Mouse (Mus musculus) limb, embryonic 10.5 days (tissue): ENCODE measurements around the gene Cryge. TPM values are rescaled to one million over a fixed set of nuclear protein-coding genes. Genes with fewer than 3 reads are reported as not detected.

Experiments
- DNase-seq: peaks from one replicate; pipeline ENCODE4 v3.0.0-alpha.2; 2017; ENCODE audit warnings: low spot score
- H3K27ac ChIP-seq: fragments of 300-500 bp; sonication (generic); 2 replicates; pipeline ENCODE4 v1.5.1; 2016; ENCODE audit warnings: mild to moderate bottlenecking
- H3K27me3 ChIP-seq: fragments of 300-500 bp; sonication (generic); 2 replicates; pipeline ENCODE4 v1.6.1; 2016; ENCODE audit warnings: low read depth, mild to moderate bottlenecking; ENCODE audit not compliant: poor library complexity, severe bottlenecking
- H3K36me3 ChIP-seq: fragments of 300-500 bp; sonication (generic); 2 replicates; pipeline ENCODE4 v1.6.1; 2016; ENCODE audit warnings: mild to moderate bottlenecking, moderate library complexity
- H3K4me1 ChIP-seq: fragments of 300-500 bp; sonication (generic); 2 replicates; pipeline ENCODE4 v1.6.1; 2016
- H3K4me3 ChIP-seq: fragments of 300-500 bp; sonication (generic); 2 replicates; pipeline ENCODE4 v1.5.1; 2016; ENCODE audit warnings: mild to moderate bottlenecking, moderate library complexity
- H3K9me3 ChIP-seq: fragments of 300-500 bp; sonication (generic); replicated peaks from 2 replicates; pipeline ENCODE4 v1.6.1; 2016; ENCODE audit warnings: mild to moderate bottlenecking
- WGBS: fragments of 180-500 bp; shearing (Covaris S2); methylation state at CpG from one replicate; pipeline ENCODE4 v1.1.7; 2016; 5-methylcytosine and 5-hydroxymethylcytosine counted together
- polyA plus RNA-seq: library from polyadenylated mRNA; unstranded; fragments of >200 nt; fragmentation: Nextera tagmentation; extraction: Ambion mirVana; gene quantifications from 2 replicates; pipeline ENCODE4 v1.2.1, GENCODE M21; 2016

Cryge gene
- polyA plus RNA-seq, 1 experiment from 2014 or later: not detected

DNA sequence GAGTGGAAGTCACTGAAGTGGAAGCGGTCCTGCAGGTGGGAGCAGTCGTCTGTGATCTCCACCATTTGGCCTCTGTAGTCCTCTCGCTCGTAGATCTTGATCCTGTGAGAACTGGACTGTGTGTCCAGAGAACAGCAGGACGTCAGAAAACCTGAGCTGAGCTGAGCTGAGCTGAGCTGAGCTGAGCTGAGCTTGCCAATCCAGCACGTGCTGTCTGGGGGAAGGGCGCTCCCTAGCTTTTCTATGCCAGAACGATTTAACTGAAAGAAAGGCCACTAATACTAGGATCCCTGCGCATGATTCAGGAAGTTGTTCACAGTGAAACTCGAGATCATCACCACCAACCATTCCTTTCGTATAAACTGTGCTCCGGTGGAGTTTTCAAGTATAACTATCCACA, 2.2 kb downstream of the Cryge start:
- WGBS: 73% methylated on average over 12 of the region's 12 CpGs
- no peaks in the 10 kb centered on the region for H3K36me3 ChIP-seq
- peaks cover 10% of the 10 kb centered on the region for H3K4me1 ChIP-seq
- no peaks in the 10 kb centered on the region for H3K27me3 ChIP-seq
- no peak overlapping the region for H3K4me3 ChIP-seq
- no peak for DNase-seq
- H3K27ac ChIP-seq: no peak overlapping the region
- H3K9me3 ChIP-seq: no peaks in the 10 kb centered on the region

DNA sequence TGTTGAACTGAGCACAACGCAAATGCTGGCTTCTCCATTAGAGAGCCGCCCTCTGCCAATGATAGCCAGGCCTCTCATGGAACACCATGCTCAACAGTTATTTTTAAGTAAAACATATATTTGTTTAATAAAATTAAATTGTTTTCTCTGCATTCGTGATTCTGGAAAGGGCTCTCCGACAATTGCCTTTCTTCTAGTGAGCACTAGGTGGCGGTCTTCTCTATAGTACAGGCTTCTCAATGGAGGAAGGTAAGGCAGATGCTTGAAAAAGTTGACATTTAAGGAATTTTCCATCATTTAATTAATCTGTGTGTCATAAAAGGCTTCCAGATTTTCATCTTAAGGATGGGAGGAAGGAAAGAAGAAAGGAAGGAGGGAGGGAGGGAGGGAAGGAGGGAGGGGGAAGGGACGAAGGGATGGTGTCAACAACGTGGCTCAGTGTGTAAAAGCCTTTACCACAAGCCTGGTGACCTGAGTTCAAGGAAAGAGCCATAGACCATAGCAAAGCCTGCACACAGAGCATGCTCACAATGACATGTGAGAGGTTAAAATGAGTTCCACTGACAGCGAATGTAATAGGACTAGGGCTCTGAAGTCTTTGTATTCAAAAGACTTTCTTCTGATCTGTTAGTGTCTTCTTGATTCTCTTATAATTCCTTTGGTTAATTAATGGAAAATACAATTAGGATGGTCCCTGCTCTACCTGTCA, 4.4 kb downstream of the Cryge start:
- WGBS: 41% methylated on average over 8 of the region's 8 CpGs

DNA sequence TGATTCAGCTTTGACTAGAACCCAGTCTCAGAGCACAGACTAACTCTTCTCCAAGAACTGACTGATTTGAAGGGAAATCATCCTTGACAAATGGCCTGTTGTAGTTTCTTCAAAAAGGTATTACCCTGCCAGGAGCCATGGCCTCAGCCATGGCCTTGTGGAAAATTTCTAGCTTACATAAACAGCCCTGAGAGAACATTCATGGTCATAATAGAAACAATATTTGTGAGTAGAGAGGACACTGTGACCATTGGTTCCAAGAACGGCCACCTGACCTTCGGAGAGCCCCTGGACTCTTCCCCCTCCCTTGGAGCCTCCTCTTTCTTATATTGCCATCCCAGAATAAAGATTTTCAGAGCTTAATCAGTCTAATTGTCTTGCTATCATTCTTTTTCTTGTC, 7.5 kb downstream of the Cryge start:
- Histone ChIP-seq H3K9me3 (no peaks in the 10 kb centered on the region), H3K36me3 (no peaks in the 10 kb centered on the region), H3K4me3 (no peak overlapping the region), H3K27me3 (no peaks in the 10 kb centered on the region), H3K27ac (no peak overlapping the region), H3K4me1 (no peaks in the 10 kb centered on the region)
- no peak for DNase-seq
- 87% methylated on average over 2 of the region's 2 CpGs for WGBS

More for the DNA sequence above, 4.4 kb downstream of the Cryge start:
- Histone ChIP-seq H3K4me3 (no peak overlapping the region), H3K36me3 (no peaks in the 10 kb centered on the region), H3K27me3 (no peaks in the 10 kb centered on the region), H3K27ac (no peak overlapping the region), H3K9me3 (no peaks in the 10 kb centered on the region), H3K4me1 (peaks cover 3% of the 10 kb centered on the region; the same call in 1 of the 2 replicates)
- no peak for DNase-seq

DNA sequence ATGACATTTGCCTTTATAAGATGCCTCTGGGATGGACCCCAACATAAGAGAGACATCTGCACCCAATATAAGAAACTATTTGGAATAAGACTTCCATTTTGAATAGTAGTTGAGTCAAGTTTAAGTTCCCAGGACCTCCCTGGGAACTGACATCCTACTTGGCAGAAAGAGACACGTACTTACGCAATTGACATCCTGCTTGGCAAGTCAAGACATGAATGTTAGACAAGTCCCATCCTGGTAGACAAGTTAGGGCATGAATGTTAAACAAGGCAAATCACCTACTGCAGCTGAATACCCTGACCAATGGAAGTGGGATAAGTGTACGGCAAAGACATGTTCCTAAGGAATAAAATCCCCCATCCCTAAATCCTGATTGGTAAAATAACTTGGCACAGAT, 9.1 kb downstream of the Cryge start:
- no peak overlapping the region for H3K27ac ChIP-seq
- no peak for DNase-seq
- H3K4me1 ChIP-seq: no peaks in the 10 kb centered on the region
- whole genome bisulfite sequencing: 90% methylated on average over 3 of the region's 3 CpGs
- H3K27me3 ChIP-seq: no peaks in the 10 kb centered on the region
- H3K36me3 ChIP-seq: no peaks in the 10 kb centered on the region
- H3K4me3 ChIP-seq: no peak overlapping the region
- H3K9me3 ChIP-seq: no peaks in the 10 kb centered on the region

DNA sequence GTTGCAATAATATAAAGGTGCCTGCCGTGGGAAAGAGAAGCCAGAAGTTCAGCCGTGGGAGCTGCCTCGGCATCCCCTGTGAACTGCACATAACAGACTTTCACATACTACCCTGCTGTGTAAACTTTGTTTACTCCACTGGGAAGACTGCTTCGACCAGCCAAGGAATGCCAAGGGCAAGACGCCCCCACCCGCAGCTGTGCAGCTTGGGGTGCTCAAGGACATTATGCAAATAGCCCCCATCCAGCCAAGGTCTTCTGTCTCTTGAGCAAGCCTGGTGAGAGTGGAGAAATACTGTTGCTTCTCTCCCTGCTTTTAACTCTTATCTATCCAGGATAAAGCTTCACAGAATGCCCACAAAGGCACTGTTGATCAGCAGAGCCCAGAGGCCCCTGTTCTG, 10.1 kb downstream of the Cryge start:
- no peaks in the 10 kb centered on the region for H3K36me3 ChIP-seq
- WGBS: 88% methylated on average over 6 of the region's 6 CpGs
- no peaks in the 10 kb centered on the region for H3K27me3 ChIP-seq
- no peak overlapping the region for H3K4me3 ChIP-seq
- no peak overlapping the region for H3K27ac ChIP-seq
- H3K4me1 ChIP-seq: no peaks in the 10 kb centered on the region
- no peaks in the 10 kb centered on the region for H3K9me3 ChIP-seq
- no peak for DNase-seq

DNA sequence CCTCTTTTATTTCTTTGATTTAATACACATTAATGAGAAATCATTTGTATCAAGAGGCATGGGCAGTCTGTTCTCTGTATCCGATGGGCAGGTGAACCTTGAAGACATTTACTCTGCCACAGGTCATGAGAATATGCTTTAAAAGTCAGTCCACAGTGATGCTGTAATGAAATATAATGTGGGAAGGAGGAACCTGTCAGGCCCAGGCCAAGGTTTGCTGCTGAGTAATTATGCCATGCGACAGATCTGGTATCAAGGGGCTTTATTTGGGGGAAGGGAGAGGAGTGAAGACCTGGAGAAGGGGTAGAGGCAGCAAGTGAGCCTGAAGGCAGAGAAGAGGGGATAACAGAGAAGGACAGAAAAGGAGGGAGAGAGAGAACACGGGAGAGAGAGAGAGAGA, 11.3 kb downstream of the Cryge start:
- no peak for DNase-seq
- no peaks in the 10 kb centered on the region for H3K9me3 ChIP-seq
- 69% methylated on average over 3 of the region's 3 CpGs for WGBS
- H3K4me3 ChIP-seq: no peak overlapping the region
- no peak overlapping the region for H3K27ac ChIP-seq
- H3K36me3 ChIP-seq: no peaks in the 10 kb centered on the region
- no peaks in the 10 kb centered on the region for H3K4me1 ChIP-seq
- H3K27me3 ChIP-seq: no peaks in the 10 kb centered on the region

DNA sequence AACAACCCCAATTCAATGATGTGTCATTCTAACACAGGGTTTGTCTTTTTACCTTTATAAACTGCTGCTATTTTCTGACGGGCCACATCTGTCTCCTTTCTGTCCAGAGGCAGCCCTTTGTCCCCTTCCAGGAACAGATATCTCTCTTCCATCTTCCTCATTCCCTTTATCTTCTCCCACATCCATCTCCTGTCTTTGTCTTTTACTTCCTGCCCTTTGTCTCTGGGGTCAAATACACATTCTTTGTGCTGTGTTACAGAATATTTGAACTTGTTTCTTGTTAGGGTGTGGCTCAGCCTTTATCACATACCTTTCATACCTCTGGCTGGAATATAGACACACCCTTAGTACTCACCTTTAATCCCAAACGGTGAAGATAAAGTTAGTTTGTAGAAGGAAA, 13.4 kb downstream of the Cryge start:
- WGBS: 81% methylated on average over 2 of the region's 2 CpGs
- Histone ChIP-seq H3K9me3 (no peaks in the 10 kb centered on the region), H3K27ac (no peak overlapping the region), H3K4me1 (no peaks in the 10 kb centered on the region), H3K36me3 (no peaks in the 10 kb centered on the region), H3K27me3 (no peaks in the 10 kb centered on the region), H3K4me3 (no peak overlapping the region)
- no peak for DNase-seq

DNA sequence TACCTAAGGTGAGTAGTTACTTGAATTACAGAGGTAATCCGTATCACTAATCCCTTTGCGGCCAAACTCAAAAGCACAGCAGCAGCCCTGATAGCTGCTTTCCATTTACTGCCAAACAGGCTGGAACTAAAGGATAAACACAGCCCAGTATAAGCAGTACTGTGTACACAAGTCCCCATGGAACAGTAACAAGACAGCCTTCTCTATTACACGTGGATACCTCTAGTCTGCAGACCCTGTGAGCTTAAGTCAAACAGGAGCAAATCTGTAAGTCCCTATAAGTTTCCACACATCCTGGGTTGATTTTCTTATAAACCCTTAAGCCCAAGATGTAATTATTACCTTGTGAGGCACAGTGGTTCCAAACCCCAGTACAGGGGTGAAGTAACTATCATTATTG, 15.4 kb downstream of the Cryge start:
- 34% methylated on average over 3 of the region's 3 CpGs for WGBS
- no peaks in the 10 kb centered on the region for H3K36me3 ChIP-seq
- H3K9me3 ChIP-seq: no peaks in the 10 kb centered on the region
- no peaks in the 10 kb centered on the region for H3K27me3 ChIP-seq
- H3K27ac ChIP-seq: no peak overlapping the region
- no peak overlapping the region for H3K4me3 ChIP-seq
- DNase-seq: no peak
- H3K4me1 ChIP-seq: no peaks in the 10 kb centered on the region

DNA sequence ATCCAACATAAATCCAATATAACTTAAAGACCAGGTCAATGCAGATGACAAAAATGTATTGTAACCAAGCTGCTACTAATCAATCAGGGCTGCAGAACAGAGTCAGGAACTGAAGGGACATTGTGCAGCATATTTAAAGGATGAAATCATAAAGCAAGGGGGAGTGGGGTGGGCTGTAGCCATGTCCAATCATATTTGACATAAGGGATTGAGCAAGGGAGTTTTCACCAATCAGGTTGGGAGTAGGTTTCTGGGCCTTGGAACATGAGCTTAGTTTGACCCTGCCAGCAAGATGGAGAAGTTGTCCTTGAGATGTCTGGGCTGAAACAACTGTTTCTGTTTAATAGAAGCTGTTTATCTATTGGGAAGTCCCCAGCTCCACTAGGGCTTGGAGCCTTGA, 18.3 kb downstream of the Cryge start, which contains the start of gene Akr1cl:
TSS of gene Akr1cl (minus strand) at position 119 of the 400 bp plus-strand sequence.
- no peak for DNase-seq
- Histone ChIP-seq H3K9me3 (no peaks in the 10 kb centered on the region), H3K4me3 (no peak within 1 kb of the TSS), H3K27ac (no peak within 1 kb of the TSS), H3K4me1 (no peaks in the 10 kb centered on the region), H3K36me3 (no peaks in the 10 kb centered on the region), H3K27me3 (no peaks in the 10 kb centered on the region)

DNA sequence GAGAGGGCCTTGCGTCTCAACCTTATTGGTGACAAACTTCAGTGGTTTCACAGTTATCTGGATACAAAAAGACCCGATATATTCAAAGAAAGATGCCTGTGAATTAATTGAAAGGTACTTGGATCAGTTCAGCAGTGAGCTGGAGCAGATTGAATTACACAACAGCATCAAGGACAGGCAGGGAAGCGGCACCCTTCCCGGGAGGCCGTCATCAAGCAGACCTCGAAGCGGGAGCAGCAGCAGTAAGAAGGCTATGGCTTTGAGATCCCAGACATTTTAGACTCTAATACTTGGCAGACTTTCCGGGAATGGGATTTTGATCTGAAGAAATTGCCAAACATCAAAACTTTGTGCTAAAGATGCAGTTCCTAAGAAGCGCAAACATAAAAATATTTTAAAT, 22.7 kb downstream of the Cryge start:
- H3K4me3 ChIP-seq: no peak overlapping the region
- no peaks in the 10 kb centered on the region for H3K4me1 ChIP-seq
- no peaks in the 10 kb centered on the region for H3K36me3 ChIP-seq
- H3K27ac ChIP-seq: no peak overlapping the region
- WGBS: 74% methylated on average over 9 of the region's 9 CpGs
- no peaks in the 10 kb centered on the region for H3K27me3 ChIP-seq
- H3K9me3 ChIP-seq: no peaks in the 10 kb centered on the region
- no peak for DNase-seq

DNA sequence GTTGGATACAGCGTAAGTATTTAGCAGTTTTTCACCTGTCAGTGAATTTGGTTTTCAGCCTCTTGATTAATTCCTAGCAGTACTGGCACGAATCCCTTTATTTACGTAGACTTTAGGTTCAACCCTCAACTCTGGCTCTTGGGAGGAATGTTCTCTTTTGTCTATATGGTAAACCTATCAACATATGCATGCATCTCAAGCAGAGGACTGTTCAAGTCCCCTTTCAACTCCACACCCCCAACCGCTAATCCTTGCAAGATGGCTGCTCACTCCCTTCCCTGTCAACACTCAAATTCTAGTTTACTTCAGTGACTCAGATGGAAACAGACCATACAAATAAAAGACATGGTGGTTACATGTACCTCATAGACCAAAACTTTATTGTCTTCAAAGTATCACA, 38.2 kb downstream of the Cryge start:
- Histone ChIP-seq H3K27ac (no peak overlapping the region), H3K36me3 (no peaks in the 10 kb centered on the region), H3K27me3 (no peaks in the 10 kb centered on the region), H3K9me3 (no peaks in the 10 kb centered on the region), H3K4me1 (no peaks in the 10 kb centered on the region), H3K4me3 (no peak overlapping the region)
- DNase-seq: no peak
- 93% methylated on average over 4 of the region's 4 CpGs for WGBS

DNA sequence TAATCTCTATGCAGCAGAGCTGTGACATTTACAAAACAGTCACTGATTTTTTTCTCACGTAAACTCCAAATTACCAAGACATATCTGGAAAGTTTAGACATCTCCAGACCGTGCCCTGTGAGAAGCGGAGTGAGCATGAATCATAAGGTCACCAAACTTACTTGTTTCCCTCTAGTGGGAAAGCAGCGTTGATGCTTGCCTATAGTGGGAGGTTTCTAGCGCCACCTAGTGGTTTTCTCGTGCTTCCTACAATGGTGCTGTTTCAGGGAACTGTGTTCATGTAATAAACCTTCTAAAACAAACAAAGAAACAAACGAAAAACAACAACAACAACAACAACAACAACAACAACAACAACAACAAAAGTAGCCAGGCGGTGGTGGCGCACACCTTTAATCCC, 40.8 kb downstream of the Cryge start:
- Histone ChIP-seq H3K27ac (no peak overlapping the region), H3K9me3 (no peaks in the 10 kb centered on the region), H3K4me1 (no peaks in the 10 kb centered on the region), H3K4me3 (no peak overlapping the region), H3K36me3 (no peaks in the 10 kb centered on the region), H3K27me3 (no peaks in the 10 kb centered on the region)
- WGBS: 22% methylated on average over 9 of the region's 9 CpGs
- peak; percentile 78 for DNase-seq

DNA sequence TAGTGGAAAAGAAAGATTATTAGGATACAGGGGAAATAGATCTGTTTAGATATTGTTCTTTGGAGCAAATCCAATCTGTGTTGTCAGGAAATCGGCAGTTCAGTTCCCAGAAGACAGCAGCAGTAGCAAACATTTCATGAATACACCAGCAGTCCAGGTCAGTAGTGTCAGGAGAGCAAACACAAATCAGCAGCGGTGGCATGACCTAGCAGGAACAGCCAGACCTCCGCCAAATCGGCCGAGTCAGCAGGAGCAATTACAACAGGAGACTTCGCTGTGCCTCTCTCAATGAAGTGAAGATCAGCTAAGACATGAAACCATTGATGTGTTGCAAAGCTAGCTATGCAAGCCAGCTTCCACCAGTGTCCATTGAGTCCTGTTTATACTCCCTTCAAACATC, 45.4 kb downstream of the Cryge start:
- WGBS: 89% methylated on average over 6 of the region's 6 CpGs
- no peaks in the 10 kb centered on the region for H3K9me3 ChIP-seq
- DNase-seq: no peak

DNA sequence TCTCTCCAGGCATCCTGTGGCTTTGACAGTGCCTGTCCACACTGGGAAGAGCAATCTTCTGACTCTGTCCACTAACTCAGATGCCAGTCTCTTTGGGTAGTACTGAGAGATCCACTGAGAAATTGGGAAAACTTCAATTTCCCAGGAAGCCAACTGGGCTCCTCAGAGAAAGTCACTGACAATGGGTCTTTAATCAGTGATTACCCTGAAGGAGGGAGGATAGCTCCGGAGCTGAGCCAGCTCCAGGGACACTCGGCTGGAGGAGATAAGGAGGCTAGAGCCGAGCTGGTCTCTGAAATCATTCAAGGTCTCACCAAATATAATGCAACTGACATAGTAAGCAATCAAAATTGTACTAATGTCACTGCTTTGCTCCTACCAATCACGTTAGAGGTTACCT, 46.4 kb downstream of the Cryge start:
- Histone ChIP-seq H3K4me1 (no peaks in the 10 kb centered on the region), H3K9me3 (no peaks in the 10 kb centered on the region), H3K27me3 (no peaks in the 10 kb centered on the region), H3K27ac (no peak overlapping the region), H3K36me3 (no peaks in the 10 kb centered on the region), H3K4me3 (no peak overlapping the region)
- no peak for DNase-seq
- WGBS: 89% methylated on average over 4 of the region's 4 CpGs

More for the DNA sequence above, 45.4 kb downstream of the Cryge start:
- H3K36me3 ChIP-seq: no peaks in the 10 kb centered on the region
- H3K4me3 ChIP-seq: no peak overlapping the region
- H3K4me1 ChIP-seq: no peaks in the 10 kb centered on the region
- H3K27ac ChIP-seq: no peak overlapping the region
- no peaks in the 10 kb centered on the region for H3K27me3 ChIP-seq
